Mouse (Mus musculus) C2C12 (cell line): ENCODE data around the gene Nrxn3.

Source experiments
- CEBPB ChIP-seq: IDR thresholded peaks from one replicate; pipeline ENCODE4 v1.6.1; 2011; ENCODE audit warnings: low read depth, mild to moderate bottlenecking, control low read depth, moderate library complexity
- CTCF ChIP-seq: IDR thresholded peaks from one replicate; pipeline ENCODE4 v1.5.1; 2011; ENCODE audit not compliant: control insufficient read depth, insufficient read depth, insufficient read length
- MAX ChIP-seq: IDR thresholded peaks from one replicate; pipeline ENCODE4 v1.6.1; 2011; ENCODE audit warnings: mild to moderate bottlenecking, control low read depth
- MYOD1 ChIP-seq: IDR thresholded peaks from one replicate; pipeline ENCODE4 v1.6.1; 2011; ENCODE audit warnings: low read depth; ENCODE audit not compliant: control insufficient read depth, insufficient read length
- MYOG ChIP-seq: IDR thresholded peaks from one replicate; pipeline ENCODE4 v1.6.1; 2011; ENCODE audit not compliant: control insufficient read depth, insufficient read length; ENCODE audit errors: extremely low read depth
- USF1 ChIP-seq: IDR thresholded peaks from one replicate; pipeline ENCODE4 v1.6.1; 2011; ENCODE audit warnings: low read depth, mild to moderate bottlenecking, control low read depth, moderate library complexity

GRCm38 (mm10) chr12:88863069-88863468 lies 140.4 kb downstream of the Nrxn3 start:
- TF ChIP-seq CTCF (no peak), CEBPB (no peak), MAX (no peak), MYOD1 (no peak), USF1 (no peak), MYOG (no peak)
